Mouse (Mus musculus) midbrain, embryonic 14.5 days (tissue): Measurements from ENCODE around the gene Rarb. TPM values are rescaled to one million over a fixed set of nuclear protein-coding genes. Genes with fewer than 3 reads are reported as not detected.

ENCODE experiments used
- ATAC-seq: fragments of 200-750 bp; cut with Nextera tagmentation; 2 replicates; pipeline ENCODE4 v1.8.0; 2017; ENCODE audit warnings: moderate number of reproducible peaks, moderate library complexity; ENCODE audit not compliant: low FRiP score, low TSS enrichment
- DNase-seq: peaks from one replicate; pipeline ENCODE4 v3.0.0-alpha.2; 2015
- H3K27ac ChIP-seq: fragments of 300-500 bp; sonication (generic); replicated peaks from 2 replicates; pipeline ENCODE4 v1.5.1; 2014; ENCODE audit warnings: mild to moderate bottlenecking, low read depth, low read length, moderate library complexity
- H3K27me3 ChIP-seq: fragments of 300-500 bp; sonication (generic); 2 replicates; pipeline ENCODE4 v1.6.1; 2014; ENCODE audit warnings: low read length, control low read depth, mixed read lengths; ENCODE audit not compliant: control insufficient read depth, insufficient read depth
- H3K36me3 ChIP-seq: fragments of 300-500 bp; sonication (generic); 2 replicates; pipeline ENCODE4 v1.6.1; 2014; ENCODE audit warnings: low read length, control low read depth; ENCODE audit not compliant: control insufficient read depth, insufficient read depth
- H3K4me1 ChIP-seq: fragments of 300-500 bp; sonication (generic); 2 replicates; pipeline ENCODE4 v1.6.1; 2014; ENCODE audit warnings: mild to moderate bottlenecking, antibody characterized with exemption, low read length, control low read depth; ENCODE audit not compliant: control insufficient read depth, insufficient read depth
- H3K4me2 ChIP-seq: fragments of 300-500 bp; sonication (generic); 2 replicates; pipeline ENCODE4 v1.6.1; 2014; ENCODE audit warnings: mild to moderate bottlenecking, low read length, moderate library complexity
- H3K4me3 ChIP-seq: fragments of 300-500 bp; sonication (generic); replicated peaks from 2 replicates; pipeline ENCODE4 v1.5.1; 2014; ENCODE audit warnings: low read depth, low read length
- H3K9ac ChIP-seq: fragments of 300-500 bp; sonication (generic); replicated peaks from 2 replicates; pipeline ENCODE4 v1.6.1; 2014; ENCODE audit warnings: mild to moderate bottlenecking, low read length, moderate library complexity
- H3K9me3 ChIP-seq: fragments of 300-500 bp; sonication (generic); 2 replicates; pipeline ENCODE4 v1.6.1; 2016; ENCODE audit warnings: low read length, control low read depth, mixed read lengths; ENCODE audit not compliant: control insufficient read depth
- WGBS: fragments of 180-500 bp; shearing (Covaris S2); extraction: QIAGEN DNeasy Blood & Tissue Kit; methylation state at CpG from one replicate; pipeline ENCODE4 v1.1.7; 2014; 5-methylcytosine and 5-hydroxymethylcytosine counted together
- polyA plus RNA-seq: library from polyadenylated mRNA; unstranded; fragments of >200 nt; fragmentation: Nextera tagmentation; extraction: Ambion mirVana; gene quantifications from 2 replicates; pipeline ENCODE4 v1.2.1, GENCODE M21; 2014

The Rarb gene
- polyA plus RNA-seq, 1 experiment from 2014 or later, result 8.4 TPM

- no peak for DNase-seq
- Histone ChIP-seq H3K9ac (no peak overlapping the region), H3K27me3 (no peaks in the 10 kb centered on the region), H3K4me1 (0 out of 2 replicates have a peak, but pooled peaks cover 3% of the 10 kb centered on the region), H3K4me2 (no peak overlapping the region), H3K27ac (no peak overlapping the region), H3K9me3 (no peaks in the 10 kb centered on the region), H3K36me3 (no peaks in the 10 kb centered on the region), H3K4me3 (no peak overlapping the region)
- 77% methylated on average over 2 of the region's 2 CpGs for WGBS
- no peak for ATAC-seq
Measured at GRCm38 (mm10) chr14:16479521-16479920, 339.4 kb downstream of the Rarb start.

DNA sequence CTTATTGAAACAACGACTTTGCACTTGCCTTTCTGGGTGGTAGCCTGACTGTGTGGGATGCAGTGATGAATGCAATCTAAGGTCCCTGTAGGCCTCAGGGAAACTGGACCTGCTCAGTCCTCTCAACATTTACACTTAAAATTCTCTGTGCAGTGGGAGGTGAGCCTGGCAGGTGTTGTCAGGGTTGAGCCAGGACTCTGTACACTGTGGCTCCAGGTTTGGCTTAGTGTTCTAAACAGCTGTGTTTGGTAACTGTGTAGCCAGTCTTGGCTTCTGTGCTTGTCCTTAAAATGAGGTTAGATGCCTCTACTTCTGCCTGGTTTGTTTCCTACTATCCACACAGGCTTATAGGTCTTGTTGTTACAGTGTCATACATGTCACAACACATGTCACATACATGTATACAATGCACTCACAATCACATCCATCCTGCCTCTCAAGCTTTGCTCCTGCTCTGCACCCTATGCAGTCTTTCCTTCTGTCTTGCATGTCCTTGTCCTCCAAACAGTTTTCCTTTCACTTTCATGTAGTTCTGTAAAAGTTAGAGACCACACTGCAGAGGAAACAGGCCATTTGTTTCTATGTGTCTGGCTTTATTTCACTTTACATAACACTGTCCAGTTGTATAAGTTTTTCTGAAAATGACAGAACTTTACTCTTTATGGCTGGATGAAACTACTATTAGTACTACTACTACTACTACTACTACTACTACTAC, 340.2 kb downstream of the Rarb start:
- Histone ChIP-seq H3K36me3 (no peaks in the 10 kb centered on the region), H3K9ac (no peak overlapping the region), H3K4me3 (no peak overlapping the region), H3K4me2 (no peak overlapping the region), H3K27me3 (no peaks in the 10 kb centered on the region), H3K27ac (no peak overlapping the region), H3K9me3 (no peaks in the 10 kb centered on the region), H3K4me1 (0 out of 2 replicates have a peak, but pooled peaks cover 2% of the 10 kb centered on the region)
- 79% methylated on average over 1 of the region's 1 CpGs for WGBS
- no peak for DNase-seq
- ATAC-seq, result no peak

- no peak for DNase-seq
- WGBS, result 60% methylated on average over 4 of the region's 4 CpGs
Measured at GRCm38 (mm10) chr14:16448269-16448987, 370.5 kb downstream of the Rarb start.

DNA sequence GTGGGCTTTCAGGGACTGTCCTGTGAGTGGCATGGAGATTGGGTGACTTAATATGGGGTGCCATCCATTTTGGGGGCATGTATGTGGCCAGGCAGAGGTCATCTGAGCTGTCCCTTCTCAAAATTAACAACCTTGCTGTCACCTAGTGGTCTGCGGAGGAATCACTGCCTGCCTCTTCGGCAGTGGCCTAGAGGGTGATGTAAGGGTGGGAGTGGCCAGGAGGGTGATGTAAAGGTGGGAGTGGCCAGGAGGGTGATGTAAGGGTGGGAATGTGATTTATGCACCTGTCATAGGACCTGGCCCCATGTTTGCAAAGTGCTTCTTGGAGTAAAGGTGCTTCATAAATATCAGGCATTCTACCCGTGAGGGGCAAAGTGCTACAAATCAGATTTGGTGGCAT, 371.4 kb downstream of the Rarb start:
- Histone ChIP-seq H3K27me3 (no peaks in the 10 kb centered on the region), H3K4me3 (no peak overlapping the region), H3K4me2 (no peak overlapping the region), H3K27ac (no peak overlapping the region), H3K4me1 (no peaks in the 10 kb centered on the region), H3K36me3 (no peaks in the 10 kb centered on the region), H3K9ac (no peak overlapping the region), H3K9me3 (no peaks in the 10 kb centered on the region)
- ATAC-seq, result peak; percentile 43
- WGBS, result 43% methylated on average over 3 of the region's 3 CpGs
- DNase-seq, result no peak

More at GRCm38 (mm10) chr14:16448269-16448987, 370.5 kb downstream of the Rarb start:
- Histone ChIP-seq H3K27me3 (no peaks in the 10 kb centered on the region), H3K4me1 (no peaks in the 10 kb centered on the region), H3K36me3 (no peaks in the 10 kb centered on the region), H3K9me3 (no peaks in the 10 kb centered on the region), H3K4me2 (no peak overlapping the region), H3K9ac (no peak overlapping the region), H3K27ac (no peak overlapping the region), H3K4me3 (no peak overlapping the region)
- ATAC-seq, result peak; percentile 32; the same call in 1 of the 2 replicates

- no peak overlapping the region for H3K9ac ChIP-seq
- H3K36me3 ChIP-seq, result no peaks in the 10 kb centered on the region
- no peaks in the 10 kb centered on the region for H3K27me3 ChIP-seq
- no peak overlapping the region for H3K27ac ChIP-seq
- no peaks in the 10 kb centered on the region for H3K9me3 ChIP-seq
- 89% methylated on average over 4 of the region's 4 CpGs for WGBS
- no peak for ATAC-seq
- no peak overlapping the region for H3K4me2 ChIP-seq
- no peaks in the 10 kb centered on the region for H3K4me1 ChIP-seq
- DNase-seq, result no peak
- no peak overlapping the region for H3K4me3 ChIP-seq
Measured at GRCm38 (mm10) chr14:16444859-16445258, 374.1 kb downstream of the Rarb start.

DNA sequence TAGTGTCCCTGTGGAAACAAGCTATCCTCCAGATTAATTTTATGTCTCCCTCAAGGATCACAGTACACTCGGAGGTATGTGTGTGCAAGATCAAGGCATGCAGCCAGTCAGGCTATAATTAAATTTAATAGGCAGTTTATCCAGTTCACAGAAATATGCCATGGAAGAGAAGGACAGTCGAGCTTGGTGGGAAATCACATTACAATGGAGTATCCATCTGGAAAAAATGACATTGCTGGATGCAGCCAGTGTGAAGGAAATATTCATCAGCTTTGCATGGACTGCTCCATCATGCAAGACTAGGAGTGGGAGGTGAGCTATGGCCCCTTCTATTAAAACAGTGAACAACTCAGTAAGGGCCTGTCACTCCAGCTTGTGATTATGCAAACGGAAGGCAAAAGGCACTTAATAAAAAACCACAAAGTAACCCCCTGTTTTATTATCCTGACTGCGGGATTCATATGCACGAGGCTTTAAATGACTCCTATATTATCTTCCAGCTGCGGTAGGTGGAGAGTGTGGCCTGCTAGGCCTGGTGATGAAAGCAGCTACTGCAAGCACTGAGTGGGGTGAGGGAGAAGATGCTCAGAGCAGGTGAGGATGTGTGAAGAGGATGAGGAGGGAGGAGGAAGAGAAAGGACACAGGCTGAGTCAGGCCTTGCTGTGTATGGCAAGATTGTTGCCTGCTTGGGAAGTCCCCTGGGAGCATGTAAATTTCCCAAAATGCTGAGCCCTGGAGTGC, 379.4 kb downstream of the Rarb start:
- no peaks in the 10 kb centered on the region for H3K9me3 ChIP-seq
- no peak overlapping the region for H3K4me3 ChIP-seq
- no peak for ATAC-seq
- no peak for DNase-seq
- H3K27me3 ChIP-seq, result no peaks in the 10 kb centered on the region
- H3K27ac ChIP-seq, result no peak overlapping the region
- no peaks in the 10 kb centered on the region for H3K4me1 ChIP-seq
- peaks cover 3% of the 10 kb centered on the region; the same call in 1 of the 2 replicates for H3K36me3 ChIP-seq
- no peak overlapping the region for H3K4me2 ChIP-seq
- 70% methylated on average over 6 of the region's 6 CpGs for WGBS
- H3K9ac ChIP-seq, result no peak overlapping the region

DNA sequence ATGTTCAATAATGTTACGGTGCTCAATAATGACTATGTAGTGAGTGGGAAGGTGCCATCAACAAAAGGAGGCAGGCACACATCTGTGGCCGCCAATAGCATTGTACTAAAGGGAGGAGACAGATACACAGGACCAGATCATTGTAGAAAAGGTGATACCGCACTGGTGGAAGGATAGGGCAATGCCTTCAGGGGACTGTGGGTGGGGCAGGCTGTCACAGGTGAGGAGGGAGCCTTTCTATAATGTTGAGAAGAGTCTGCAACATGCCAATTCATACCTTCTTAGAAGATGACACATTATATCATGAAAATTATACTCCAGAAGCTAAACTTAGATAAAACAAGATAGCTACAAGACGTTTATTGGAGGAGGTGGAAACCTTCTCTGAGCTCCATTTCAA, 381.6 kb downstream of the Rarb start:
- WGBS, result 90% methylated on average over 4 of the region's 4 CpGs
- Histone ChIP-seq H3K36me3 (peaks cover 8% of the 10 kb centered on the region), H3K27me3 (no peaks in the 10 kb centered on the region), H3K4me3 (no peak overlapping the region), H3K9ac (no peak overlapping the region), H3K4me1 (no peaks in the 10 kb centered on the region), H3K9me3 (no peaks in the 10 kb centered on the region), H3K27ac (no peak overlapping the region), H3K4me2 (no peak overlapping the region)
- ATAC-seq (no peak), DNase-seq (no peak)

DNA sequence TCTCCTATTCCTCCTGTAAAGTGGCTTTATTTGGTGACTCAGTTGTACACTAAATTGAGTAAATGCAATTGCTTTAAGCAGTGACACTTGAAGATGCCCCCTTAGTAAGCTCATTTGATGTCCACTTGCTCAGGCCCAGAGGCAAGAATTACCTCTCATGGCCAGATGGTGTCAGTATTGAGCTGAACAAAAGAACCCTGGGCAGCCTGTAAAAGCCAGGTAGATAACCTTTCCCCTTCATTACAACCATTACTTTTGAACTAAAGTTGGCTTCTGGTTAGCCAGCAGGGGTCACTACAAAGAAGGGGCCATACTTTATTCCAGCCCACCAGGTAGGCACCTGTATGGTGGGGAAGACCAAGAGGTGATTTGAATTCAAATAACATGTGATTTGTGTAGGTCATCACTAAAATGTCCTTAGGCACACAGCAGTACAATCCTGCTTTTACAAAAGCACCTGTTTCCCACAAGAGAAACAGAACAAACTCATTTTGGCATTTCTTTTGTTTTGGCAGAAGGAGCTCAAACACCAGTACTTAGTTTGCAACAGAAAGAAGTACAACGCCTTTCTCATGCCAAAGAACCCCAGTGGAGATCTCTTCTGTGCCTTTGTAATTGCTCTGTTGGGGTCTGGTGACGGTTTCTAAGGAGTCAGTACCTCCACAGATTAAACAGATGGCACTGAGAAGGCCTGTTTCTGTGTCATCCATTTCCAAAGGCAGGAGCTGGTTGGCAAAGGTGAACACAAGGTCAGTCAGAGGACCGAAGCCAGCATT, 384.4 kb downstream of the Rarb start:
- H3K4me2 ChIP-seq, result no peak overlapping the region
- DNase-seq (peak; percentile 81), ATAC-seq (peak; percentile 59; the same call in 1 of the 2 replicates)
- peaks cover 34% of the 10 kb centered on the region for H3K36me3 ChIP-seq
- H3K9ac ChIP-seq, result no peak overlapping the region
- H3K27me3 ChIP-seq, result no peaks in the 10 kb centered on the region
- no peaks in the 10 kb centered on the region for H3K9me3 ChIP-seq
- H3K4me1 ChIP-seq, result no peaks in the 10 kb centered on the region
- WGBS, result 52% methylated on average over 3 of the region's 3 CpGs
- no peak overlapping the region for H3K4me3 ChIP-seq
- H3K27ac ChIP-seq, result no peak overlapping the region
